Mouse (Mus musculus): Measurements from ENCODE around the gene Repin1. TPM values are rescaled to one million over a fixed set of nuclear protein-coding genes. Genes with fewer than 3 reads are reported as not detected.
A peak's percentile ranks its signal among the peaks of the same experiment; 100 is the strongest.

The Repin1 gene
- total RNA-seq, 2 experiments from 2014 or later, result 27.8 to 33.5 TPM

GRCm38 (mm10) chr6:48589194-48589750 lies 4.4 kb upstream of the Repin1 start, which contains the start of gene Gm45021:
Gene Gm45021 (plus strand): TSS chr6:48589610.
- peak; percentile 55 for DNase-seq
- Histone ChIP-seq H3K27ac (peak within 1 kb of the TSS; percentile 81), H3K4me3 (no peak within 1 kb of the TSS)
- intact Hi-C loops (cut with DNase I), result no loop called here
- TF ChIP-seq CTCF (IDR thresholded peaks at IDR 0.05), result no peak

GRCm38 (mm10) chr6:48591221-48591845 lies 2.4 kb upstream of the Repin1 start:
- H3K4me3 ChIP-seq, result no peak overlapping the region
- no peak for TF ChIP-seq CTCF (IDR thresholded peaks at IDR 0.05)
- peak overlapping the region; percentile 31; the same call in 1 of the 2 replicates for H3K27ac ChIP-seq
- intact Hi-C loops (cut with DNase I), result no loop called here
- no peak for DNase-seq

GRCm38 (mm10) chr6:48591871-48592270 lies 1.8 kb upstream of the Repin1 start:
- no peak overlapping the region for H3K4me3 ChIP-seq
- intact Hi-C loops (cut with DNase I), result loop anchor here (2.0 kb wide), 1 partner anchor 37 kb away; the partner anchor contains the start of gene Lrrc61
- H3K27ac ChIP-seq, result peak overlapping the region; percentile 31; the same call in 1 of the 2 replicates
- TF ChIP-seq CTCF (IDR thresholded peaks at IDR 0.05), result no peak
- no peak for DNase-seq

GRCm38 (mm10) chr6:48594043-48594738 lies 508 bp downstream of the Repin1 start:
- intact Hi-C loops (cut with DNase I), result no loop called here
- TF ChIP-seq CTCF (IDR thresholded peaks at IDR 0.05), result no peak
- peak overlapping the region; percentile 97 for H3K27ac ChIP-seq
- no peak for DNase-seq
- H3K4me3 ChIP-seq, result peak overlapping the region; percentile 79

GRCm38 (mm10) chr6:48595278-48595677 lies 1.6 kb downstream of the Repin1 start:
- intact Hi-C loops (cut with DNase I), result no loop called here
- no peak for TF ChIP-seq CTCF (IDR thresholded peaks at IDR 0.05)
- peak overlapping the region; percentile 79 for H3K4me3 ChIP-seq
- DNase-seq, result peak; percentile 54
- peak overlapping the region; percentile 97 for H3K27ac ChIP-seq

GRCm38 (mm10) chr6:48596545-48597232 lies 3.0 kb downstream of the Repin1 start:
- no peak overlapping the region for H3K27ac ChIP-seq
- intact Hi-C loops (cut with DNase I), result no loop called here
- TF ChIP-seq CTCF (IDR thresholded peaks at IDR 0.05), result no peak
- no peak overlapping the region for H3K4me3 ChIP-seq
- no peak for DNase-seq

GRCm38 (mm10) chr6:48597233-48597625 lies 3.5 kb downstream of the Repin1 start:
- DNase-seq, result no peak
- no peak for TF ChIP-seq CTCF (IDR thresholded peaks at IDR 0.05)
- Histone ChIP-seq H3K4me3 (no peak overlapping the region), H3K27ac (no peak overlapping the region)
- intact Hi-C loops (cut with DNase I), result no loop called here

GRCm38 (mm10) chr6:48600594-48600993 lies 6.9 kb downstream of the Repin1 start:
- no peak for TF ChIP-seq CTCF (IDR thresholded peaks at IDR 0.05)
- Histone ChIP-seq H3K4me3 (no peak overlapping the region), H3K27ac (peak overlapping the region; percentile 96; the same call in 1 of the 2 replicates)
- DNase-seq, result no peak
- intact Hi-C loops (cut with DNase I), result no loop called here

- peak within 1 kb of the TSS; percentile 78 for H3K4me3 ChIP-seq
- DNase-seq, result peak; percentile 99
- no peak for TF ChIP-seq CTCF (IDR thresholded peaks at IDR 0.05)
- intact Hi-C loops (cut with DNase I), result no loop called here
- H3K27ac ChIP-seq, result peak within 1 kb of the TSS; percentile 96
Measured at GRCm38 (mm10) chr6:48601271-48602079, 7.8 kb downstream of the Repin1 start, which contains the start of gene Zfp775. Gene Zfp775 (plus strand): TSS chr6:48602063.

GRCm38 (mm10) chr6:48602080-48602741 lies 8.5 kb downstream of the Repin1 start:
- DNase-seq, result peak; percentile 58
- no peak for TF ChIP-seq CTCF (IDR thresholded peaks at IDR 0.05)
- intact Hi-C loops (cut with DNase I), result no loop called here
- peak overlapping the region; percentile 78 for H3K4me3 ChIP-seq
- peak overlapping the region; percentile 96 for H3K27ac ChIP-seq

- H3K27ac ChIP-seq, result no peak overlapping the region
- TF ChIP-seq CTCF (IDR thresholded peaks at IDR 0.05), result no peak
- H3K4me3 ChIP-seq, result no peak overlapping the region
- intact Hi-C loops (cut with DNase I), result no loop called here
- no peak for DNase-seq
Measured at GRCm38 (mm10) chr6:48608124-48608523, 14.4 kb downstream of the Repin1 start.

Data from gastrocnemius, adult 2 months (tissue).